Mouse (Mus musculus) mouse trophoblast stem cell (cell line): ENCODE data around the gene Sf3a1.

ENCODE experiments used
- in situ Hi-C, 2 experiments: fragments of 300-500 bp; cut with MseI, MboI; formaldehyde crosslinking; loops; 2 replicates in 1 of 2; 3 replicates in 1 of 2; pipeline ENCODE4 v1.15.1; 2025

Gene Sf3a1

DNA sequence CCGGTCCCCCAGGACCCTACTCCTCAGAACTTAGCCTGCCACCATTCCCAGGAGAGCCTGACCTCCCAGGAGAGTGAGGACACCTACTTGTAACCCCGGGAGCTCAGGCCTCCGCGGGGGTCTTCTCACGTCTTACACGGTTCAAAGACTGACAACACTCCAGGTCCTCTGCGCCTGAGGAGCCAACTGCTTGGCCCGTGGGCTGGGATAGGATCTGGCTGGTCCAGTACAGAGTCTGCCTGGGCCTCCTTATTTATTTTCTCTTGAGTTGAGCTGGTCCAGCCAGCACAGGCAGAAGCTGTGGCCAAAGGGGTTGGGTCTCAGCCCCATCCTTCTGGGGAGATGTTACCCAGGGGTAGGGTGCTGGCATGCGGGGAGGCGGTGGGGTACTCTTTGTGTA, 54.9 kb downstream of the Sf3a1 start:
- in situ Hi-C loops: loop anchor here in 1 of 2 experiments (5.0 kb wide), 1 partner anchor 83 kb away; no protein-coding TSS in a partner anchor

DNA sequence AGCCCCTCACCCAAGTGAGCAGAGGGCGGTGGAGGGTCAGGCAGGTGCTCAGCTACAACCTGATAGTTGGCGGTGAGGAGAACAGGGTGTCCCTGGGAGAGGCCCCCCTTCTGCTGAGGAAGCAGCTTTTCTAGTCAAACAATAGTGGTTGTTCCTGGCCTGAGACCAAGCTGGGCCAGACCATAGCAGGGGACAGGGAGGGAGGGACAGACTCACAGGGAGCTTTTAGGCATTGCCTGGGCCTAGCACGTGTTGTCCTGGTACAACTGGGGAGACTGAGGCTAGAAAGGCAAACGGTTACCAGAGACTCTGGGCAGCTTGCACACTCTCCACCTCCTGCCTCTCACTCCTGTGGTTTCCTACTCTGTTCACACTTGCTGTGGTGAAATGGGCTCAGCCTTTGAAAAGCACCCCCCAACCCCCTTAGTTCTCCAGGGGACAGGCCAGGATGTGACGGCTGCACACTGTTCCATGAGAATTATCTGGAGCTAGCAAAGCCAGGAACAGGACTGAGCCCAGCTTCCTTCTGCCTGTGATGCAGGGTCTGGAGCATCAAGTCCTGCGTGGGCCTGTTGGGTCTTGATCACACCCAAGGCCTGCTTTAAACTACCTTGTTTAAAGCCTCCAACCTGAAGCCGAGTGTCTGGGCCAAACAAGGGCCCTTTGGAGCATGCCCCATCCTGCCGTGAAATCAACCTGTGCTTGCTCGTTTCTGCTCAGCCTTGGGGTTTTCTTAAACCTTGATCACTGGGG, 56.3 kb downstream of the Sf3a1 start:
- in situ Hi-C loops: loop anchor here in 1 of 2 experiments (5.0 kb wide), 1 partner anchor 84 kb away; no protein-coding TSS in a partner anchor

DNA sequence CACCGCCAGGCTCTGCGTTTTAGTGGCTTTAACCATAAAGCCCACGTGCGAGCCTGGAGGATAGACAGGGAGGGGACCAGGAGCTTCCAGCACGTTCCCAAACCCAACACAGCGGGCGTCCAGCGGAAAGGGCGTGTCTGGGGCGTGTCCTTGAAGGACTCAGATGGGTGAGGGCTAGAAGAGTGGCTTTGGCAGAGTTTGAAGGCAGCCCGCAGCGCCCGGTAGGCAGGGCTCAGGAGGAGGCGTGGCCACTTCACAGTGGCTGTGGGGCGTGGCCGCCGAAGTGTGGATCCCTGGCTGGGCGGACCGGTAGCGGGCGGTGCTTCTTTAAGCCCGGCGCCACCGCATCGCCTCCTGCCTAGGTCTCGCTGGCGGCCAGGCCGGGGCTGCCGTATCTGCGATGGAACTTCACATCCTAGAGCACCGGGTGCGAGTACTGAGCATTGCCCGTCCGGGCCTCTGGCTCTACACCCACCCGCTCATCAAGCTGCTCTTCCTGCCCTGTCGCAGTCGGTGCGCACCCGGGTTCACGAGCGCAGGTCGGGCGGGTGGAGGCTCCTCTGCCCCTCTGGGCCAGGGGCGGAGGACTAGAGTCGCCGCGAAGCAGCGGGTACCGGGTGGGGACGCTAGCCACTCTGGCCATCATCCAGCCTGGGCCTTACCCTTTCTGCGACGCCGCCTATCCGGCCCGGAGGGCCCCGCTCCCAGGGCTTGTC, 57.9 kb downstream of the Sf3a1 start, which contains the start of gene Castor1:
Gene Castor1 (plus strand): TSS at position 312 of the 716 bp plus-strand sequence.
- in situ Hi-C loops: loop anchor here in 1 of 2 experiments (5.0 kb wide), 1 partner anchor 86 kb away; no protein-coding TSS in a partner anchor

DNA sequence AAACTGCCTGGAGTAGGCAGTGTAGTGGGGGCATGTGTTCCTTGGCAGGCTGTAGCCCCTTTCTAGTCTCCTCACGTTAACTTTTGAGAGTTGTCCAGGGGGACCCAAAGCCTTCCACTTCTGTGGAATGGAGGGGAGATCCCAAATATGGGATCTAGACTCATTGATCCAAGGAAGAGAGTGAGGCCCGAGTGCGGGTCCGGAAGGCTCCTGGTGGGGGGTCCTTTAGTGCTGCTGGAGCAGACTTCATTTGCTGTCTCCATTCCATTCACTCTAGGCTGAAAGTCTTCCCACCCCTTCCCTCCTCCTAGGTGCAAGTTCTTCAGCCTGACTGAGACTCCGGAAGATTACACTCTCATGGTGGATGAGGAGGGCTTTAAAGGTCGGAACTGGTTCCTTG, 58.5 kb downstream of the Sf3a1 start:
- in situ Hi-C loops: loop anchor here in 1 of 2 experiments (5.0 kb wide), 1 partner anchor 86 kb away; no protein-coding TSS in a partner anchor

DNA sequence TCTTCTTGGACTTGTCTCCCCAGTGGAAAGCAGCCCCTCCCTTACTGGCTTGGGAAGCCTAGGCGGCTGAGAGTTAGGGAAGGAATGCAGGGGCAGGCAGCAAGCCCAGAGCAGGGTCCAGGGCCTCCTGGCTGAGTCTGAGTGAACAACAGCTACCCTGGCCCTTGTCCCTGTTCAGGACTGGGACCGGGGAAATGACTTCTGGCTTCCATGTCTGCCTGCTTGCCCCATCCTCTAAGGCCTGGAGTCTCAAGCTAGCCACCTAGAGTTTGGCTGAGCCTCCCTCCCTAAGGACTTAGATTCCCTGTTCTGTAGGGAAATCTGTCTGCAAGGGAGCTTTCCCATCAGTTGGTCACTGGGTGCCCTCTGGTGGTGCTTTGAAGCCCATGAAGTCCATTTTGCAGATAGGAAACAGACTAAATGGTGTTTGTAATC, 59.2 kb downstream of the Sf3a1 start:
- in situ Hi-C loops: loop anchor here in 1 of 2 experiments (5.0 kb wide), 1 partner anchor 87 kb away; no protein-coding TSS in a partner anchor

DNA sequence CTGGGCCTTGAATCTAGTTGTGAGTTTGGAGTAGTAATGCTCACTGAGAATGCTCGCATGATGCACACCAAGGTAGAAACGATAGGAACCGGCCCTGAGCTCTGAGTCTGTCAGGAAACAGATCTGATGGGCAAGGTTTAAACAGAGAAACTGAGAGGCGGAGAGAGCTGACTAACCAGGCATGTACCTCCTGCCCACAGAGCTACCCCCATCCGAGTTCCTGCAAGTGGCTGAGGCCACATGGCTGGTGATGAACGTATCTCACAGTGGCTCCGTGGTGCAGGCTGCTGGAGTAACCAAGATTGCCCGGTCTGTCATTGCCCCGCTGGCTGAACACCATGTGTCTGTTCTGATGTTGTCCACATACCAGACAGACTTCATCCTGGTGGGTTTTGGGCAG, 59.8 kb downstream of the Sf3a1 start:
- in situ Hi-C loops: loop anchor here (5.0 to 10.0 kb wide), 3 partner anchors 37 to 205 kb away; partner anchors contain the start of gene Lif (in 2 of the 2)

DNA sequence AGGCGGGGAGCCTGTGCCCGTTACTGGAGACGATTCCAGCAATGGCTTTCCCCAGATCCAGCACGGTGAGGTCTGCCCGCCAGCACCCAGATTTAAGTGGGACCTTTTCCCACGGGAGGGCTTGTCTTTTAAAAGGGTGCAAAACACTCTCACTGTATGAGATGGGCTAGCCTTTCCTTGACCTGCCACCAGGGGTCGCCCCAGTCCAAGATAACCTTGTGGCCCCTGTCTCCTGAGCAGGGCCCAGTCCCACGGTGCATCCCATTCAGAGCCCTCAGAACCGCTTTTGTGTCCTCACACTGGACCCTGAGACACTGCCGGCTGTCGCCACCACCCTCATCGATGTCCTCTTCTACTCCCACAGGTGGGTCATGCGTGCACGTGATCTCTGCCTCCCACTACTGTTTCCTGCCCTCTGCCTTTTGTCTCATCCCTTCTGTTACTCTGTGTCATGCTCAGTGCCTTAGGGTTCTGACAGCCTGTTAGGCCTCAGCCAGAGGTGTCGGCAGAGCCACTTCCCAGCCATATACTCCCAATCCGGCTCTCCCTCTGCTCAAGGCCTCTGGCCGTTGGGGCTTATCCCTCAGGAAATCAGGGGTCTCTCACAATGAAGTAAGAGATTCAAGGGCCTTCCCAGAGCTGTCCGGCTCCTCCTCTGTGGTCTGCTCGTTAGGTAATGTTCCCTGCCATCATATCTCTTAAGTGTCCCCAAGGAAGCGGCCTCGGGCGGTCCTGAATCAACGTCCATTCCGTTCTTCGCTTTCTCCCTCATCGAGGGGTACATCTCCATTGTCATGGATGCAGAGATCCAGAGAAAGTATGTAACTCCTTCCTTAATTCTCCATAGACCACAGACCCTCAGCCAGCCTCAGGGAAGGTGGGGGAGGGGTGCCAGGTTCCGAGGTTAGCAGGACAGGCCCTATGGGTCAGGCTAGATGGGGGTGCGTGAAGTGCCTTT, 60.6 kb downstream of the Sf3a1 start:
- in situ Hi-C loops: loop anchor here (5.0 to 10.0 kb wide), 2 partner anchors 37 to 204 kb away; partner anchors contain the start of gene Lif (in 2 of the 2)

DNA sequence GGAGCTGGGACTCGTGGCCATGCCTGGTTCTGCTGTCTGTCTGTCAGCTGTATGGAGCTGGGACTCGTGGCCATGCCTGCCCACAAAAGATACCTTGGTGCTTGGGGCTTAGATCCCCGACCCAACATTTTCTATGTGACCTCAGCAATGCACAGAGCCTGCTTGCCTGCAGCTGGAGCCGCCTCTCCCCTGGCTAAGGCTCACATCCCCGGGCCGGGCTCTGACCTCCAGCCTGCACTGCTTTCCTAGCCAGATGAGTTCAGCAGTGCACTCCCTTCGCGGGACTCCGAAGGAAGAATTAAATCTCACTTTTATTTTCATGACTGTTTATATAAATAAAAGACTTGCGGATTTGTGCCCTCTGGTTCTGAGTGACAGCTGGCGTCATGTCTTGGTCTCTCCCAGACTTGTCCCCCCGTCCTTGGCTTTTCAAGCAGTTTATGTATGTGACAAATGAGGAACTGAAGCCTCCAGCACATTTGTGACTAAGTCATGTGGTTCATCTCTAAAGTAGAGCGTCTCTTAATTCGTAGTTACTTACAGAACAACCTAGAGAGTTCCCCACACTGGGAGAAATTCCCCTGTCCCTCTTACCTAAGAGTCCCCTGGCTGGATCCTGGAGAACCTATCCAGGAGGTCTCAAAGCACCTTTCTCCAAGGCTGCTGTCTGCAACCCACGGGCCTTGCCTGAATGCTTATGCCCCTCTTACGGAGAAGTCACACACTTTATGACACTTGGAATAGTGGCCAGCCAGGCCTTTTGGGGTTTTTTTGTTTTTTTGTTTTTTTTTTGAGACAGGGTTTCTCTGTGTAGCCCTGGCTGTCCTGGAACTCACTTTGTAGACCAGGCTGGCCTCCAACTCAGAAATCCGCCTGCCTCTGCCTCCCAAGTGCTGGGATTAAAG, 62.1 kb downstream of the Sf3a1 start:
- in situ Hi-C loops: loop anchor here (5.0 to 10.0 kb wide), 2 partner anchors 35 to 203 kb away; partner anchors contain the start of gene Lif (in 2 of the 2)

DNA sequence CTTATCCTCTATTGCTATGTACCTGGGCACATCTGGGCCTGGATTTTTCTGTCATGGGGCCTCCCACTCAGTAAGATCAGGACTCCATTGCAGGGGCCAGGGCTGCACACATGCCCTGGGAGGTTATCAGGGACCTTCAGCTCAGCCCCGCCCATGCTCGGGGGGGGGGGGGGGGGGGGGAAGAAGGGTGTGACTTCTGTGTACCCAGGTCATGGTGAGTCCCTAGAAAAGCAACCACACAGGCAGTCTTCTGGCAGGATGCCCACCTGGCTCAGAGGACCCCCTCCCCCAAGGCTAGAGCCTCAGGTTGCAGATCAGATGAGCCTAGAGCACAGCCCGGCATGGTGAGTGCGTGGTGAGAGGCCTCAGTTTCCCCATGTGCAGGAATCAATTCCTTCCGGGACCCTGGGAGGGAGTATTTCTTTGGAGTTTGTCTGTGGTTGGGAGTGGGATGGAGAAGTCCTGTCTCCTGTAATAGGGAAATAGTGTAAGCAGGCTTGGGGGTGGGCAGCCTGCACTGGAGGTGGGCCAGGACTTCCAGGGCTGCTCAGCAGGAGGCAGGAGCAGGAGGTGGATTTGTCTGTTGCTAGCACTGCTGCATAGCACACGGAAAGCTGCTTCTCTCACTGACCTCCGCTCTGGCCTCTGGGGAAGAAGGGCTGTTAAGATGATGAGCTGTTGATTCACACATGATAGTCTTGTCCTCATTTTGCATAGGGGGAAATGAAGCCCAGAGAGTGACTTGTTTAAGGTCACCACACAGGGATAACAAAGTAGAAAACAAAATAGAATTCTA, 63.4 kb downstream of the Sf3a1 start:
- in situ Hi-C loops: loop anchor here (5.0 to 10.0 kb wide), 2 partner anchors 34 to 201 kb away; partner anchors contain the start of gene Lif (in 2 of the 2)

DNA sequence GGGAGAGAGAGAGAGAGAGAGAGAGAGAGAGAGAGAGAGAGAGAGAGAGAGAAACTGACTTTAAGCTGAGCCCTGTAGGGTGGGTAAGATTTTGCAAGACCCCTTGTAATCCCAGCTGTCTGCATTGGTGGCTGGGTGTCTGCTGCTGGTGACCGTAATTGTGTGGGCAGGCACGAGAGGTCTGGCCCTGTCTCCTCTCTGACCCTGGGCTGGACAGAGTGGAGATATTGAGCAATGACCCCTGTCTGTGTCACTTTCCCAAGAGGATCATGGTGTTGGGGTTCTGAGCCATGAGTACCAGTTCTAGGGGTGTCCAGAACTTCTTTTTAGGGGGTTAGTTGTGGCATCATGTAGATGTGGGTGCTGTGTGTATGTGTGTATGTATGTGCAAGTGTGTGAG, 64.1 kb downstream of the Sf3a1 start:
- in situ Hi-C loops: loop anchor here (5.0 to 10.0 kb wide), 2 partner anchors 33 to 201 kb away; partner anchors contain the start of gene Lif (in 2 of the 2)

DNA sequence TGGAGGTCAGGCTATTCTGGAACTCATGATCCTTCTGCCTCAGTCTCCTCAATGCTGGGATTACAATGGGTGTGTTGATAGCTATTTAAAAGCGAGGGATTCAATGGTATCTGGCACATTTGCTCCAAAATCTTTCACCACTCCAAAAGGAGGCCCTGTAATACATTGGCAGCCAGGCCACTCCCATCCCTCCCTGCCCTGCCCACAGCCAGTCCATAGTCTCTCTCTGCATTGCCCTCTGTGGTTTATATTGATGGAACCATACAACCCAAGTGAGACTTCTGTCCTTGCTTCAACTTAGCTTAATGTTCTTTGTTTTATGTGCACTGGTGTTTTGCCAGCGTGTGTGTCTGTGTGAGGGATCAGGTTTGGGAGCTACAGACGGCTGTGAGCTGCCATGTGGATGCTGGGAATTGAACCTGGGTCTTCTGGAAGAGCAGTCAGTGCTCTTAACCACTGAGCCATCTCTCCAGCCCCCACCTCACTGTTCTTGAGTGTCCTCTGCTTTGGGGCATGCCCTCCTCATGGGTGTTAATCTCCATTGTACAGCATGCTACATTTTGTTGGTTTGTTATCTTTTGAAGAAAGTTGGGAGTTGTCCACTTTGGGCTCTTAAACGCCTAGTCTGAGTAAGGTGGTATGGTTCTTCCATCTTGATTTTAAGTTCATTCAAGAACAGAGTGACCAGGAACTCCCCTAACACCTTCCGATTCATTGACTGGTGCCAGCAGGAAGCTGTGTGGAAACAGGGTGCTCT, 66.6 kb downstream of the Sf3a1 start:
- in situ Hi-C loops: loop anchor here in 1 of 2 experiments (10.0 kb wide), 1 partner anchor 198 kb away; no protein-coding TSS in a partner anchor

DNA sequence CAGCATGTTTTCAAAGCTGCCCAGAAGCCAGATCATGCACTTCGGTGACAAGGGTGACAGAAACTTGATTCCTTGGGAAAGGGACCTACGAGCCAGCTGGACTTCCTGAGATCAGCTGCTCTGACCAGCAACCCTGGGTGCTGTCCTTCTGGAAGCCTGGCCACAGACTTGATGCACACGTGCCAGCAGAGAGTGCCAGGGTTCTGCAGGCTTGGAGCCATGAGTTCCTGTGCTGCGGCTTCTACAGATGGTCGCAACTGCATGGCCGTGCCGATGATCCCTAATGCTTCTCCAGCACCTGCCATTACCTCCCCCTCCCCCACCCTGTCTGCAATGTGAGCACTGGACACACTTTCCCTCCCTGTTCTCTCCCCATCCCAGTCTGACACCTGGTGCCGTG, 68.3 kb downstream of the Sf3a1 start:
- in situ Hi-C loops: loop anchor here in 1 of 2 experiments (10.0 kb wide), 1 partner anchor 196 kb away; no protein-coding TSS in a partner anchor

DNA sequence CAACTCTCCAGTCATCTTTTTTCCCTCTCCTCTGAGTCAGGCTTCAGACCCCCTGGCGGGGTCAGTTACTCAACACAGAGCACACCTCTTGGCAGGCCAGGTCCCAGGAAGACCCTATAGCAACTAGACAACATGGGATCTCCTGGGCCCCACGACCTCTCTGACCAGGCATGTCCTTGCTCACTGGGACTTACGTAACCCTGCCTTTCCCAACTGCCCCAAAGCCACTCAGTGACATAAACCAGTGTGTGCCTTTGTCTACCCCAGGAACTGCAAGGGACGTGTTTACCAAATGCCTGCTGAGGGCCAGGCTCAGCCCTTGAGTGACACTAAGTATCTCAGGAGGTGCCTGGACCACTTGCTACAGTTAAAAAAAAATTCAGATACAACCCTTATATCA, 69.7 kb downstream of the Sf3a1 start:
- in situ Hi-C loops: loop anchor here in 1 of 2 experiments (10.0 kb wide), 1 partner anchor 195 kb away; no protein-coding TSS in a partner anchor

DNA sequence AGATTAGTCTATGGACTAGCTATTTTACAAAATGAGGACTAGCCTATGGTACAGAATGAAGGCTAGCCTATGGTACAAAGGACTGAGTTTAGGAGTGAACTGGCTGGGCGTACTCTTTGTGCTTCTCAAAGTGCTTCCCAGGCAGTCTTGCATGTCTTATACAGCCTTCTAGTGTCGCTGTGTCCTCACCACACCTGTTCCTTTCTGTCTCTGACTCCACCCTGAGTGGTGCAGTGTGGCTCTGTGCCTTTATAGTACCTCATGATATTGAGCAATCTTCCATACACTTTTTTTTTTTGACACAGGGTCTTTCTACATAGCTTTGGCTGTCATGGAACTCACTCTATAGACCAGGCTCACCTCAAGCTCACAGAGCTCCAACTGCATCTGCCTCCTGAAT, 71.3 kb downstream of the Sf3a1 start:
- in situ Hi-C loops: no loop called here
